Mouse (Mus musculus): ENCODE results near the gene Gm27021. TPM values are rescaled to one million over a fixed set of nuclear protein-coding genes. Genes with fewer than 3 reads are reported as not detected.

The Gm27021 gene
- polyA plus RNA-seq, 1 experiment from 2014 or later, result 3.6 TPM

- H3K4me3 ChIP-seq (ENCODE audit: low read length), result no peak overlapping the region
Observed at GRCm38 (mm10) chr8:120610824-120611223, 57.1 kb downstream of the Gm27021 start.

DNA sequence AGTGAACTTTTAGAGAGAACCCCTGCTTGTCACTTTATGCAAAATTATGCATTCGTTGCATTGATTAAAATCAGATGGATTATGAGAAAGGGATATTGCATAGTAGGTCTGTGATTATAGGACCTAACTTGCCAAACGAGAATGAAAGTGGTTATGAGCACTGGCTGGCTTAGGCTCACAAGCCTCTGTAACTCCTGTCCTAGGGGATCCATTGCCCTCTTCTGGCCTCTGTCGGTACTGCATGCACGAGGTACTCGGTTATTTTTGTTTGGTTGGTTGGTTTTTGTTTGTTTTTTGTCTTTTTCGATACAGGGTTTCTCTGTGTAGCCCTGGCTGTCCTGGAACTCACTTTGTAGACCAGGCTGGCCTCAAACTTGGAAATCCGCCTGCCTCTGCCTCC, 60.0 kb downstream of the Gm27021 start:
- ATAC-seq (ENCODE audit: low FRiP score, low TSS enrichment), result no peak
- Histone ChIP-seq H3K9ac (ENCODE audit: low read depth, low read length) (no peak overlapping the region), H3K27ac (ENCODE audit: low read depth, low read length) (no peak overlapping the region), H3K9me3 (ENCODE audit: control insufficient read depth, low read length) (no peaks in the 10 kb centered on the region), H3K36me3 (ENCODE audit: control insufficient read depth, insufficient read depth, low read length) (no peaks in the 10 kb centered on the region), H3K4me1 (ENCODE audit: control insufficient read depth, insufficient read depth, low read length) (no peaks in the 10 kb centered on the region), H3K27me3 (ENCODE audit: control insufficient read depth, insufficient read depth, low read length) (no peaks in the 10 kb centered on the region), H3K4me3 (ENCODE audit: low read length) (no peak overlapping the region), H3K4me2 (replicated peaks; ENCODE audit: low read depth, low read length) (no peak overlapping the region)
- 15% methylated on average over 7 of the region's 7 CpGs for WGBS

More at GRCm38 (mm10) chr8:120610824-120611223, 57.1 kb downstream of the Gm27021 start:
- Histone ChIP-seq H3K27me3 (ENCODE audit: control insufficient read depth, insufficient read depth, low read length) (no peaks in the 10 kb centered on the region), H3K4me1 (ENCODE audit: control insufficient read depth, insufficient read depth, low read length) (no peaks in the 10 kb centered on the region), H3K27ac (ENCODE audit: low read depth, low read length) (no peak overlapping the region), H3K4me2 (replicated peaks; ENCODE audit: low read depth, low read length) (no peak overlapping the region), H3K36me3 (ENCODE audit: control insufficient read depth, insufficient read depth, low read length) (no peaks in the 10 kb centered on the region), H3K9ac (ENCODE audit: low read depth, low read length) (no peak overlapping the region), H3K9me3 (ENCODE audit: control insufficient read depth, low read length) (no peaks in the 10 kb centered on the region)
- WGBS, result 88% methylated on average over 6 of the region's 6 CpGs
- no peak for ATAC-seq (ENCODE audit: low FRiP score, low TSS enrichment)

- 83% methylated on average over 9 of the region's 9 CpGs for WGBS
- Histone ChIP-seq H3K9me3 (ENCODE audit: control insufficient read depth, low read length) (no peaks in the 10 kb centered on the region), H3K27me3 (ENCODE audit: control insufficient read depth, insufficient read depth, low read length) (no peaks in the 10 kb centered on the region), H3K27ac (ENCODE audit: low read depth, low read length) (no peak overlapping the region), H3K4me1 (ENCODE audit: control insufficient read depth, insufficient read depth, low read length) (no peaks in the 10 kb centered on the region), H3K4me2 (replicated peaks; ENCODE audit: low read depth, low read length) (no peak overlapping the region), H3K9ac (ENCODE audit: low read depth, low read length) (no peak overlapping the region), H3K36me3 (ENCODE audit: control insufficient read depth, insufficient read depth, low read length) (no peaks in the 10 kb centered on the region), H3K4me3 (ENCODE audit: low read length) (no peak overlapping the region)
- ATAC-seq (ENCODE audit: low FRiP score, low TSS enrichment), result 0 out of 2 replicates have a peak, but pooled peaks have one; percentile 39
Observed at GRCm38 (mm10) chr8:120607460-120607859, 60.4 kb downstream of the Gm27021 start.

- H3K27ac ChIP-seq (ENCODE audit: low read depth, low read length), result no peak overlapping the region
- 28% methylated on average over 6 of the region's 6 CpGs for WGBS
Observed at GRCm38 (mm10) chr8:120602672-120603071, 65.2 kb downstream of the Gm27021 start.

DNA sequence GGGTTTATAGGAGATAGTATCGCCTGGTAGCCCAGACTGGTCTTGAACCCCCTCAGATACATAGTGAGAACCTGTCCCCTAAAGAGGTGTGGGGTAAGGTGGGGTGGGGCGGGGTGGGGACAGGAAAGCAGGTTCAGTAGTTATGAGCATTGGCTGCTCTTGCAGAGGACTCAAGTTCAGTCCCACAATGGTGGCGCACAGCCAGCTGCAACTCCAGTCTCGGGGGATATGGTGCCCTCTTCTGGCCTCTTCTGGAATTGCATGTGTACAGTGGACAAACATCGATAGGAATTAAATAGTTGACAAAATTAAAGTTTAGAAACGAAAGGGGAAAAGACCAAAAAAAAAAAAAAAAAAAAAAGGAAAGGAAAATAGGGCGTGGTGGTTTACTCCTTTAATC, 68.4 kb downstream of the Gm27021 start:
- H3K27ac ChIP-seq (ENCODE audit: low read depth, low read length), result no peak overlapping the region
- H3K4me2 ChIP-seq (replicated peaks; ENCODE audit: low read depth, low read length), result no peak overlapping the region
- no peak overlapping the region for H3K4me3 ChIP-seq (ENCODE audit: low read length)
- 0 out of 2 replicates have a peak, but pooled peaks cover 2% of the 10 kb centered on the region for H3K9me3 ChIP-seq (ENCODE audit: control insufficient read depth, low read length)
- H3K27me3 ChIP-seq (ENCODE audit: control insufficient read depth, insufficient read depth, low read length), result no peaks in the 10 kb centered on the region; the same call in 1 of the 2 replicates
- no peak overlapping the region for H3K9ac ChIP-seq (ENCODE audit: low read depth, low read length)
- H3K36me3 ChIP-seq (ENCODE audit: control insufficient read depth, insufficient read depth, low read length), result no peaks in the 10 kb centered on the region
- no peak for ATAC-seq (ENCODE audit: low FRiP score, low TSS enrichment)
- WGBS, result 68% methylated on average over 7 of the region's 7 CpGs
- peaks cover 6% of the 10 kb centered on the region for H3K4me1 ChIP-seq (ENCODE audit: control insufficient read depth, insufficient read depth, low read length)

More at GRCm38 (mm10) chr8:120602672-120603071, 65.2 kb downstream of the Gm27021 start:
- 0 out of 2 replicates have a peak, but pooled peaks cover 2% of the 10 kb centered on the region for H3K9me3 ChIP-seq (ENCODE audit: control insufficient read depth, low read length)
- H3K36me3 ChIP-seq (ENCODE audit: control insufficient read depth, insufficient read depth, low read length), result no peaks in the 10 kb centered on the region
- no peaks in the 10 kb centered on the region; the same call in 1 of the 2 replicates for H3K27me3 ChIP-seq (ENCODE audit: control insufficient read depth, insufficient read depth, low read length)
- H3K4me1 ChIP-seq (ENCODE audit: control insufficient read depth, insufficient read depth, low read length), result peaks cover 6% of the 10 kb centered on the region
- H3K9ac ChIP-seq (ENCODE audit: low read depth, low read length), result no peak overlapping the region
- no peak overlapping the region for H3K4me2 ChIP-seq (replicated peaks; ENCODE audit: low read depth, low read length)
- ATAC-seq (ENCODE audit: low FRiP score, low TSS enrichment), result peak; percentile 53
- no peak overlapping the region for H3K4me3 ChIP-seq (ENCODE audit: low read length)

- H3K4me1 ChIP-seq (ENCODE audit: control insufficient read depth, insufficient read depth, low read length), result peaks cover 6% of the 10 kb centered on the region
- no peaks in the 10 kb centered on the region; the same call in 1 of the 2 replicates for H3K27me3 ChIP-seq (ENCODE audit: control insufficient read depth, insufficient read depth, low read length)
- peak overlapping the region; percentile 20; the same call in 1 of the 2 replicates for H3K9ac ChIP-seq (ENCODE audit: low read depth, low read length)
- ATAC-seq (ENCODE audit: low FRiP score, low TSS enrichment), result peak; percentile 21; the same call in 1 of the 2 replicates
- WGBS, result 24% methylated on average over 24 of the region's 24 CpGs
- no peak overlapping the region for H3K27ac ChIP-seq (ENCODE audit: low read depth, low read length)
- H3K36me3 ChIP-seq (ENCODE audit: control insufficient read depth, insufficient read depth, low read length), result no peaks in the 10 kb centered on the region
- H3K4me2 ChIP-seq (replicated peaks; ENCODE audit: low read depth, low read length), result peak overlapping the region; percentile 36
- H3K9me3 ChIP-seq (ENCODE audit: control insufficient read depth, low read length), result 0 out of 2 replicates have a peak, but pooled peaks cover 2% of the 10 kb centered on the region
- H3K4me3 ChIP-seq (ENCODE audit: low read length), result peak overlapping the region; percentile 18; the same call in 1 of the 2 replicates
Observed at GRCm38 (mm10) chr8:120598579-120598978, 69.3 kb downstream of the Gm27021 start.

- no peaks in the 10 kb centered on the region; the same call in 1 of the 2 replicates for H3K27me3 ChIP-seq (ENCODE audit: control insufficient read depth, insufficient read depth, low read length)
- 12% methylated on average over 5 of the region's 5 CpGs for WGBS
- no peak for ATAC-seq (ENCODE audit: low FRiP score, low TSS enrichment)
- H3K9me3 ChIP-seq (ENCODE audit: control insufficient read depth, low read length), result no peaks in the 10 kb centered on the region
- H3K4me3 ChIP-seq (ENCODE audit: low read length), result no peak overlapping the region
- no peaks in the 10 kb centered on the region for H3K36me3 ChIP-seq (ENCODE audit: control insufficient read depth, insufficient read depth, low read length)
- H3K4me1 ChIP-seq (ENCODE audit: control insufficient read depth, insufficient read depth, low read length), result peaks cover 6% of the 10 kb centered on the region
- H3K4me2 ChIP-seq (replicated peaks; ENCODE audit: low read depth, low read length), result no peak overlapping the region
- H3K27ac ChIP-seq (ENCODE audit: low read depth, low read length), result no peak overlapping the region
- H3K9ac ChIP-seq (ENCODE audit: low read depth, low read length), result no peak overlapping the region
Observed at GRCm38 (mm10) chr8:120595963-120596362, 71.9 kb downstream of the Gm27021 start.

DNA sequence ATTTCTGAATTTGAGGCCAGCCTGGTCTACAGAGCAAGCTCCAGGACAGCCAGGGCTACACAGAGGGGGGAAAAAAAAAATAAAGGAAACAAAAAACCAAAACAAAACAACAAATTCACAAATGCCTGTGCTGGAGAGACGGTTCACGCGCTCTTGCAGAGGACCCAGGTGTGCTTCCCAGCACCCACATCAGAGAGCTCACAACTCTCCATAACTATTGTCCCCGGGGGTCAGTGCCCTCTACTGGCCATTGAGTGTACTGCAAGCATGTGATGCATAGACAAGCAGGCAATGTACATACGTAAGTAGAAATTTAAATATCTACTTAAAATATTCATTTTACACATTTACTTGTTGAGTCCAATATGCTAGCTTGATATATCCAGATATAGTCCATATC, 73.3 kb downstream of the Gm27021 start:
- WGBS, result 89% methylated on average over 5 of the region's 5 CpGs
- Histone ChIP-seq H3K4me2 (replicated peaks; ENCODE audit: low read depth, low read length) (no peak overlapping the region), H3K36me3 (ENCODE audit: control insufficient read depth, insufficient read depth, low read length) (no peaks in the 10 kb centered on the region), H3K9me3 (ENCODE audit: control insufficient read depth, low read length) (no peaks in the 10 kb centered on the region), H3K9ac (ENCODE audit: low read depth, low read length) (no peak overlapping the region), H3K27me3 (ENCODE audit: control insufficient read depth, insufficient read depth, low read length) (no peaks in the 10 kb centered on the region; the same call in 1 of the 2 replicates), H3K4me1 (ENCODE audit: control insufficient read depth, insufficient read depth, low read length) (peaks cover 6% of the 10 kb centered on the region), H3K4me3 (ENCODE audit: low read length) (no peak overlapping the region), H3K27ac (ENCODE audit: low read depth, low read length) (no peak overlapping the region)
- ATAC-seq (ENCODE audit: low FRiP score, low TSS enrichment), result no peak

- WGBS, result 79% methylated on average over 10 of the region's 10 CpGs
- no peaks in the 10 kb centered on the region for H3K27me3 ChIP-seq (ENCODE audit: control insufficient read depth, insufficient read depth, low read length)
- H3K27ac ChIP-seq (ENCODE audit: low read depth, low read length), result no peak overlapping the region
- H3K36me3 ChIP-seq (ENCODE audit: control insufficient read depth, insufficient read depth, low read length), result no peaks in the 10 kb centered on the region; the same call in 1 of the 2 replicates
- ATAC-seq (ENCODE audit: low FRiP score, low TSS enrichment), result no peak
- H3K9me3 ChIP-seq (ENCODE audit: control insufficient read depth, low read length), result no peaks in the 10 kb centered on the region
- no peak overlapping the region for H3K9ac ChIP-seq (ENCODE audit: low read depth, low read length)
- H3K4me2 ChIP-seq (replicated peaks; ENCODE audit: low read depth, low read length), result no peak overlapping the region
- H3K4me3 ChIP-seq (ENCODE audit: low read length), result no peak overlapping the region
- no peaks in the 10 kb centered on the region; the same call in 1 of the 2 replicates for H3K4me1 ChIP-seq (ENCODE audit: control insufficient read depth, insufficient read depth, low read length)
Observed at GRCm38 (mm10) chr8:120591587-120592292, 76.1 kb downstream of the Gm27021 start.

Measured in kidney, embryonic 14.5 days (tissue).